Mouse (Mus musculus) central nervous system, embryonic 11.5 days (tissue): ENCODE data around the gene Ribc2. TPM values are rescaled to one million over a fixed set of nuclear protein-coding genes. Genes with fewer than 3 reads are reported as not detected.

Experiments
- polyA plus RNA-seq: library from polyadenylated mRNA; depleted of rRNA; stranded (reverse); fragments of >200 nt; gene quantifications from 2 replicates; pipeline ENCODE4 v1.2.3, GENCODE M21; 2012; rRNA removed

The Ribc2 gene
- 0.56 and 0.65 TPM in 2 replicates for polyA plus RNA-seq

GRCm38 (mm10) chr15:85131275-85132192 lies at the start of gene Ribc2, which contains the start of gene Smc1b:
Gene Ribc2, plus strand, starts transcription at chr15:85132078.
Gene Smc1b, minus strand, starts transcription at chr15:85131964.

Other genes starting within 250 kb of the Ribc2 start
- gene Gm29666, start 212.0 kb upstream of the Ribc2 start, polyA plus RNA-seq: 1.1 and 1.5 TPM in 2 replicates
- 34.9 and 35.7 TPM in 2 replicates for gene Nup50, start 208.7 kb upstream of the Ribc2 start, polyA plus RNA-seq
- 22.6 and 22.7 TPM in 2 replicates for gene 5031439G07Rik, start 143.5 kb upstream of the Ribc2 start, polyA plus RNA-seq
- 0.05 and 0.11 TPM in 2 replicates for gene Upk3a, start 114.9 kb upstream of the Ribc2 start, polyA plus RNA-seq
- 16.0 and 18.2 TPM in 2 replicates for gene Fam118a, start 103.1 kb upstream of the Ribc2 start, polyA plus RNA-seq
- gene Smc1b, start 114 bp upstream of the Ribc2 start, polyA plus RNA-seq: 0.17 and 0.20 TPM in 2 replicates
- 95.3 and 128 TPM in 2 replicates for gene Fbln1, start 73.9 kb downstream of the Ribc2 start, polyA plus RNA-seq
- gene Atxn10, start 204.2 kb downstream of the Ribc2 start, polyA plus RNA-seq: 223 and 226 TPM in 2 replicates